ENCODE assay signal across 15 mouse cellular contexts in the genomic region with DNA sequence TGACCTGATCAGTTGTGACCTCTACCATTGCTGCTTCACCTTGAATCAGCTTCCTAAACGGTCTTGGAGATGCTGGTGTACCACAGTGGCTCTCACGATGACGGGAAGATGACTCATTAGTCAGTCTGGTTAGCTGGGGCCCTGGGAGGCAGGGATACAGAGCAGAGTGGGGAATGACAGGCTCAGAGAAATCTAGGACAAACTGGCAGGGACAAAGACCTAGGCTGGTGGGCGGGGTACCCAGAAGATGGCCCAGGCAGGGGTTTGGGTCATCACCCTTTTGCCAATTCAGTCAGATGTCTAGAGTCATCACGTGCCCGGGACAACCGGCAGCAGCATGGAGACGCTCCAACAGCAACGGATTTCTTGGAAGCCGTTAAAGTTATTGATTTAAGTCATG.
DNase-seq lines count a peak whose midpoint lies in the region; TF ChIP-seq lines count a peak whose summit lies in the region.
"Had no signal": no experiment of that assay in that cellular context is flagged by ENCODE, and none has a peak within 500 bp of the region (broad histone marks: within the 10 kb centered on the region; RNA-seq: fewer than 3 reads in every experiment).

No protein-coding gene starts in this region.

- peaks cover 20% of the 10 kb centered on the region for H3K4me1 ChIP-seq in hindbrain, embryonic 10.5 days (replicated peaks)
- H3K4me1 ChIP-seq: embryonic facial prominence, embryonic 15.5 days had no signal

- H3ac ChIP-seq in myocyte (ENCODE audit: control insufficient read depth, insufficient read length): no peak overlapping the region

- H3K36me3 ChIP-seq in myocyte (ENCODE audit: control insufficient read depth, insufficient read depth): no peaks in the 10 kb centered on the region
- H3K36me3 ChIP-seq in hindbrain, embryonic 10.5 days: no peaks in the 10 kb centered on the region
- H3K36me3 ChIP-seq: embryonic facial prominence, embryonic 15.5 days; hindbrain, embryonic 13.5 days; midbrain, embryonic 12.5 days had no signal

- H3K79me2 ChIP-seq in myocyte (ENCODE audit: control insufficient read depth, insufficient read depth): no peaks in the 10 kb centered on the region

- 87% methylated on average over 10 of the region's 10 CpGs for WGBS in hindbrain, embryonic 10.5 days

- no peak overlapping the region for H3K27ac ChIP-seq in hindbrain, embryonic 10.5 days
- H3K27ac ChIP-seq: embryonic facial prominence, embryonic 15.5 days; hindbrain, embryonic 13.5 days; midbrain, embryonic 12.5 days had no signal

- H3K4me3 ChIP-seq in myocyte: no peak overlapping the region
- H3K4me3 ChIP-seq in hindbrain, embryonic 10.5 days: no peak overlapping the region
- H3K4me3 ChIP-seq: embryonic facial prominence, embryonic 15.5 days; hindbrain, embryonic 13.5 days; megakaryocyte, embryonic 14.5 days; midbrain, embryonic 12.5 days had no signal

- TF ChIP-seq POLR2A in myocyte (IDR thresholded peaks at IDR 0.05; ENCODE audit: insufficient read length, low read depth): no peak

- no peaks in the 10 kb centered on the region for H3K9me3 ChIP-seq in hindbrain, embryonic 10.5 days
- H3K9me3 ChIP-seq: embryonic facial prominence, embryonic 15.5 days; hindbrain, embryonic 13.5 days; midbrain, embryonic 12.5 days had no signal

- H3K27me3 ChIP-seq in myocyte (ENCODE audit: control insufficient read depth, insufficient read depth, insufficient read length): no peaks in the 10 kb centered on the region
- H3K27me3 ChIP-seq in hindbrain, embryonic 10.5 days (ENCODE audit: insufficient read depth, poor library complexity, severe bottlenecking): peaks cover 15% of the 10 kb centered on the region
- H3K27me3 ChIP-seq: megakaryocyte, embryonic 14.5 days; midbrain, embryonic 12.5 days had no signal

- peak; percentile 50 to 88 for DNase-seq in adrenal gland, adult (ENCODE audit: inconsistent age in 2 of 2, low spot score in 1 of 2)
- DNase-seq in adrenal gland, postnatal 10 days: no peak
- DNase-seq in 3134 (ENCODE audit: extremely low read depth, insufficient read length, low spot score): peak; percentile 67
- DNase-seq in Muller cell, postnatal 12 days (ENCODE audit: inconsistent ontology term): peak; percentile 57
- no peak for DNase-seq in layer of hippocampus, postnatal 14 days (ENCODE audit: low spot score in 2 of 2)
- DNase-seq in hindbrain, embryonic 10.5 days (ENCODE audit: low spot score): no peak
- DNase-seq: gastrocnemius, postnatal 14 days; layer of hippocampus, adult 9-11 months; right cerebral cortex, postnatal 14 days had no signal

- H3K4me2 ChIP-seq in myocyte (ENCODE audit: low read depth): no peak overlapping the region
- H3K4me2 ChIP-seq: embryonic facial prominence, embryonic 15.5 days; heart, embryonic 11.5 days; hindbrain, embryonic 13.5 days; midbrain, embryonic 12.5 days had no signal

TF ChIP-seq in myocyte, 11 proteins besides CTCF, POLR2A, EP300 and RAD21:
- TF ChIP-seq USF1 (IDR thresholded peaks at IDR 0.05; ENCODE audit: low read depth) (peak; percentile 10), SRF (IDR thresholded peaks at IDR 0.05; ENCODE audit: control insufficient read depth, insufficient read length, low read depth) (no peak)
TF ChIP-seq in myocyte: peak in this region for 1.

Comparison
In these comparisons a context has a peak if more than half of its experiments do, and no peak if none do; other contexts are left out.
1. DNase-seq: peak in adrenal gland, adult (2 of 2), 3134 (single experiment) and Muller cell, postnatal 12 days (single experiment); none in adrenal gland, postnatal 10 days (single experiment), layer of hippocampus, postnatal 14 days (0 of 2) and hindbrain, embryonic 10.5 days (single experiment).